Mouse (Mus musculus) hindbrain, embryonic 15.5 days (tissue): Measurements from ENCODE around the gene Arhgef7. TPM values are rescaled to one million over a fixed set of nuclear protein-coding genes. Genes with fewer than 3 reads are reported as not detected.
A peak's percentile ranks its signal among the peaks of the same experiment; 100 is the strongest.

Source experiments
- ATAC-seq: fragments of 200-750 bp; cut with Nextera tagmentation; 2 replicates; pipeline ENCODE4 v1.8.0; 2017; ENCODE audit warnings: low read depth, moderate number of reproducible peaks, moderate TSS enrichment; ENCODE audit not compliant: low FRiP score
- H3K27ac ChIP-seq: fragments of 300-500 bp; sonication (generic); replicated peaks from 2 replicates; pipeline ENCODE4 v1.5.1; 2015; ENCODE audit warnings: mild to moderate bottlenecking, inconsistent platforms
- H3K27me3 ChIP-seq: fragments of 300-500 bp; sonication (generic); 2 replicates; pipeline ENCODE4 v1.6.1; 2015; ENCODE audit warnings: control low read depth, inconsistent platforms
- H3K36me3 ChIP-seq: fragments of 300-500 bp; sonication (generic); 2 replicates; pipeline ENCODE4 v1.6.1; 2015; ENCODE audit warnings: control low read depth, inconsistent platforms
- H3K4me1 ChIP-seq: fragments of 300-500 bp; sonication (generic); replicated peaks from 2 replicates; pipeline ENCODE4 v1.6.1; 2015; ENCODE audit warnings: control low read depth, inconsistent platforms
- H3K4me2 ChIP-seq: fragments of 300-500 bp; sonication (generic); 2 replicates; pipeline ENCODE4 v1.6.1; 2015; ENCODE audit warnings: moderate library complexity, mild to moderate bottlenecking, inconsistent platforms
- H3K4me3 ChIP-seq: fragments of 300-500 bp; sonication (generic); 2 replicates; pipeline ENCODE4 v1.5.1; 2015; ENCODE audit warnings: mild to moderate bottlenecking, inconsistent platforms
- H3K9ac ChIP-seq: fragments of 300-500 bp; sonication (generic); 2 replicates; pipeline ENCODE4 v1.6.1; 2015; ENCODE audit warnings: inconsistent platforms
- H3K9me3 ChIP-seq: fragments of 300-500 bp; sonication (generic); 2 replicates; pipeline ENCODE4 v1.6.1; 2016; ENCODE audit warnings: control low read depth, inconsistent platforms
- WGBS: fragments of 180-500 bp; shearing (Covaris S2); methylation state at CpG from one replicate; pipeline ENCODE4 v1.1.7; 2015; 5-methylcytosine and 5-hydroxymethylcytosine counted together
- polyA plus RNA-seq: library from polyadenylated mRNA; unstranded; fragments of >200 nt; fragmentation: Nextera tagmentation; extraction: Ambion mirVana; gene quantifications from 2 replicates; pipeline ENCODE4 v1.2.1, GENCODE M21; 2015

The Arhgef7 gene
- polyA plus RNA-seq, 1 experiment from 2014 or later, result 81.0 TPM

GRCm38 (mm10) chr8:11700060-11701032 lies 27.2 kb upstream of the Arhgef7 start:
- ATAC-seq, result peak; percentile 85
- H3K4me3 ChIP-seq, result peak overlapping the region; percentile 9; the same call in 1 of the 2 replicates
- no peaks in the 10 kb centered on the region for H3K27me3 ChIP-seq
- peak overlapping the region; percentile 12; the same call in 1 of the 2 replicates for H3K9ac ChIP-seq
- H3K9me3 ChIP-seq, result no peaks in the 10 kb centered on the region
- WGBS, result 33% methylated on average over 26 of the region's 26 CpGs
- peaks cover 4% of the 10 kb centered on the region; the same call in 1 of the 2 replicates for H3K4me1 ChIP-seq
- H3K4me2 ChIP-seq, result peak overlapping the region; percentile 48
- H3K27ac ChIP-seq, result no peak overlapping the region
- H3K36me3 ChIP-seq, result no peaks in the 10 kb centered on the region

GRCm38 (mm10) chr8:11701033-11701362 lies 26.5 kb upstream of the Arhgef7 start, which contains the start of gene 1700016D06Rik:
1700016D06Rik (minus strand) TSS chr8:11701063.
- no peaks in the 10 kb centered on the region for H3K36me3 ChIP-seq
- no peak within 1 kb of the TSS for H3K27ac ChIP-seq
- peak within 1 kb of the TSS; percentile 12; the same call in 1 of the 2 replicates for H3K9ac ChIP-seq
- 67% methylated on average over 6 of the region's 6 CpGs for WGBS
- H3K4me3 ChIP-seq, result peak within 1 kb of the TSS; percentile 9; the same call in 1 of the 2 replicates
- no peaks in the 10 kb centered on the region for H3K27me3 ChIP-seq
- no peak for ATAC-seq
- H3K4me2 ChIP-seq, result peak within 1 kb of the TSS; percentile 48
- H3K4me1 ChIP-seq, result peaks cover 4% of the 10 kb centered on the region; the same call in 1 of the 2 replicates
- H3K9me3 ChIP-seq, result no peaks in the 10 kb centered on the region

DNA sequence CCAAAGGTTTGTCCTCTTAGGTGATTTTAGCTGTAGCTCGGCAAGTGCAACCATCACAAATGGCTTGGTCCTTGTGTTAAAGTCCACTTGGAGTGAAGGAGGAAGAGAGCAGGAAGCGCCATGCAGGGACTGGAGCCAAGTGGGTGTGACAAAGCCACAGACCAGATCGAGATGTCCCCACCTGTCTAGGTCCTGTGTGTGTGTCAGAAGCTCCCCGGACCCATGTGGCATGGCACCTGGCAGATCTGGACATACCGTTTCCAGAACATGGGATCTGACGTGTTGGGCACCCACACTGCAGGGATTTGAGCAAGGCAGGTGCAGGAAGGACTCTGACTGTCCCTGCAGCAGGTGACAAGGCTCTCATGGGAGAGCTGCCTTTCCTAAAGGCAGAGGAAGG lies 26.1 kb upstream of the Arhgef7 start:
- no peak overlapping the region for H3K4me3 ChIP-seq
- H3K36me3 ChIP-seq, result no peaks in the 10 kb centered on the region
- H3K4me1 ChIP-seq, result peaks cover 4% of the 10 kb centered on the region; the same call in 1 of the 2 replicates
- no peak for ATAC-seq
- no peaks in the 10 kb centered on the region for H3K9me3 ChIP-seq
- WGBS, result 88% methylated on average over 6 of the region's 6 CpGs
- H3K27me3 ChIP-seq, result no peaks in the 10 kb centered on the region
- H3K9ac ChIP-seq, result no peak overlapping the region
- no peak overlapping the region for H3K4me2 ChIP-seq
- no peak overlapping the region for H3K27ac ChIP-seq

- Histone ChIP-seq H3K9me3 (no peaks in the 10 kb centered on the region), H3K9ac (no peak overlapping the region), H3K27me3 (no peaks in the 10 kb centered on the region), H3K4me1 (peaks cover 4% of the 10 kb centered on the region; the same call in 1 of the 2 replicates), H3K4me2 (no peak overlapping the region), H3K4me3 (no peak overlapping the region), H3K36me3 (no peaks in the 10 kb centered on the region), H3K27ac (no peak overlapping the region)
- WGBS, result 86% methylated on average over 5 of the region's 5 CpGs
- ATAC-seq, result no peak
Observed at GRCm38 (mm10) chr8:11703789-11704188, 23.7 kb upstream of the Arhgef7 start.

- Histone ChIP-seq H3K4me3 (no peak overlapping the region), H3K9me3 (no peaks in the 10 kb centered on the region), H3K4me1 (peaks cover 4% of the 10 kb centered on the region; the same call in 1 of the 2 replicates), H3K36me3 (no peaks in the 10 kb centered on the region), H3K4me2 (no peak overlapping the region), H3K9ac (no peak overlapping the region), H3K27ac (no peak overlapping the region), H3K27me3 (no peaks in the 10 kb centered on the region)
- WGBS, result 70% methylated on average over 6 of the region's 6 CpGs
- ATAC-seq, result no peak
Observed at GRCm38 (mm10) chr8:11704716-11705420, 22.7 kb upstream of the Arhgef7 start.

GRCm38 (mm10) chr8:11705818-11706217 lies 21.7 kb upstream of the Arhgef7 start:
- Histone ChIP-seq H3K27me3 (no peaks in the 10 kb centered on the region), H3K9ac (no peak overlapping the region), H3K9me3 (no peaks in the 10 kb centered on the region), H3K4me3 (no peak overlapping the region), H3K4me2 (no peak overlapping the region), H3K36me3 (no peaks in the 10 kb centered on the region), H3K4me1 (no peaks in the 10 kb centered on the region), H3K27ac (no peak overlapping the region)
- WGBS, result 86% methylated on average over 12 of the region's 12 CpGs
- ATAC-seq, result no peak

GRCm38 (mm10) chr8:11707701-11708100 lies 19.8 kb upstream of the Arhgef7 start:
- Histone ChIP-seq H3K27me3 (no peaks in the 10 kb centered on the region), H3K4me3 (no peak overlapping the region), H3K9ac (no peak overlapping the region), H3K4me1 (no peaks in the 10 kb centered on the region), H3K36me3 (no peaks in the 10 kb centered on the region), H3K27ac (no peak overlapping the region), H3K4me2 (no peak overlapping the region), H3K9me3 (no peaks in the 10 kb centered on the region)
- WGBS, result 28% methylated on average over 3 of the region's 3 CpGs
- no peak for ATAC-seq

DNA sequence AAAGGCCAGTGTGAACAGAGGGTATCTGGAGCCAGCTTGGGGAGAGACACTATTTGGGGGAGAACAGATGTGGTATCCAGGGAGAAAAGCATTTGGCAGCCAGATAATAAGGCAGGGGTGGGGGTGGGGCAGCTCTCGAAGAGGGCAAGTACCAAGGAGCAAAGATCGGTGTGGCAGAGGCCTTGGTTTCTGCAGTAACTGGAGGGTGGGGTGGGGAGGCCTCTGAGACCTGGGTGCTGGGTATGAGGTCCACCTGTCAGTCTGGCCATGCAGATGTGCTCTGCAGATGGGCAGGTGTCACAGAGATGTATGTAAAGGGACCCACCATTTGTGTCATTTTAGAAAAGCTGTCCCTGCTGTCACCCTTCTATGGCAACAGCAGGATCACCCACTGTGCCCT lies 18.7 kb upstream of the Arhgef7 start:
- Histone ChIP-seq H3K27ac (no peak overlapping the region), H3K9ac (no peak overlapping the region), H3K4me2 (no peak overlapping the region), H3K4me1 (no peaks in the 10 kb centered on the region), H3K27me3 (no peaks in the 10 kb centered on the region), H3K4me3 (no peak overlapping the region), H3K9me3 (no peaks in the 10 kb centered on the region), H3K36me3 (no peaks in the 10 kb centered on the region)
- WGBS, result 31% methylated on average over 2 of the region's 2 CpGs
- ATAC-seq, result no peak

- Histone ChIP-seq H3K4me2 (no peak overlapping the region), H3K9ac (no peak overlapping the region), H3K27me3 (no peaks in the 10 kb centered on the region), H3K4me1 (no peaks in the 10 kb centered on the region), H3K9me3 (no peaks in the 10 kb centered on the region), H3K27ac (no peak overlapping the region), H3K4me3 (no peak overlapping the region), H3K36me3 (no peaks in the 10 kb centered on the region)
- ATAC-seq, result no peak
- WGBS, result 86% methylated on average over 3 of the region's 3 CpGs
Observed at GRCm38 (mm10) chr8:11709542-11709941, 18.0 kb upstream of the Arhgef7 start.

GRCm38 (mm10) chr8:11710415-11710814 lies 17.1 kb upstream of the Arhgef7 start:
- no peak for ATAC-seq
- WGBS, result 56% methylated on average over 5 of the region's 5 CpGs

GRCm38 (mm10) chr8:11712244-11712643 lies 15.3 kb upstream of the Arhgef7 start:
- 91% methylated on average over 6 of the region's 6 CpGs for WGBS
- no peak for ATAC-seq
- Histone ChIP-seq H3K4me3 (no peak overlapping the region), H3K27me3 (no peaks in the 10 kb centered on the region), H3K4me1 (no peaks in the 10 kb centered on the region), H3K27ac (no peak overlapping the region), H3K36me3 (no peaks in the 10 kb centered on the region), H3K9me3 (no peaks in the 10 kb centered on the region), H3K4me2 (no peak overlapping the region), H3K9ac (no peak overlapping the region)

More at GRCm38 (mm10) chr8:11710415-11710814, 17.1 kb upstream of the Arhgef7 start:
- Histone ChIP-seq H3K4me1 (no peaks in the 10 kb centered on the region), H3K4me2 (no peak overlapping the region), H3K9ac (no peak overlapping the region), H3K9me3 (no peaks in the 10 kb centered on the region), H3K27me3 (no peaks in the 10 kb centered on the region), H3K36me3 (no peaks in the 10 kb centered on the region), H3K27ac (no peak overlapping the region), H3K4me3 (no peak overlapping the region)

DNA sequence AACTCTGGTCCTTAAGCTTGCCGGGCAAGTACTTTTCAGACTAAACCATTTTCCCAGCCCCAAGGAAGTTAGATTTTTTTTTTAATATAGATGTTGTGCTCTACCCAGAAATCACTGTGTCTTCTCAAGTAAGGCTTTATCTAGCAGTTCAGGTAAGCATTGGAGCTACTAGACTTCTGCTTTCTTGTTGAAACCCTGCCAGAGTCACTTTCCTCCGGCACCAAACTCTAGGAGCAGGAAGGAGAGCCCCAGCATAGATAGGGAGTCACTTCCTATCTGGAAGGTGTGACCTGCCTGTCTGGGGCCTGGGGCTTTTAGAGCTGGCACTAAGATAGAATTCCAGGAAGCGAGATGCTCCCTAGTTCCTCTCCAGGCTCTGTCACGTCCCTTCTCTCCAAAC lies 10.3 kb upstream of the Arhgef7 start:
- no peak overlapping the region for H3K27ac ChIP-seq
- no peak overlapping the region for H3K4me2 ChIP-seq
- H3K4me1 ChIP-seq, result no peaks in the 10 kb centered on the region
- 80% methylated on average over 4 of the region's 4 CpGs for WGBS
- H3K9ac ChIP-seq, result no peak overlapping the region
- no peak for ATAC-seq
- H3K4me3 ChIP-seq, result no peak overlapping the region
- H3K36me3 ChIP-seq, result no peaks in the 10 kb centered on the region
- no peaks in the 10 kb centered on the region for H3K9me3 ChIP-seq
- no peaks in the 10 kb centered on the region for H3K27me3 ChIP-seq
